Mouse (Mus musculus) ES-Bruce4 (cell line): ENCODE measurements around the gene Rpl27. TPM values are rescaled to one million over a fixed set of nuclear protein-coding genes. Genes with fewer than 3 reads are reported as not detected.
"Not testable (repeated sequence)": the region's sequence is repeated elsewhere in the genome, so short reads cannot be mapped to it uniquely, and the experiment has no call there.

Source experiments
- H3K27ac ChIP-seq: 2 replicates; pipeline ENCODE4 v1.5.1; 2012; ENCODE audit warnings: low read length, inconsistent platforms; ENCODE audit not compliant: insufficient read depth
- H3K27me3 ChIP-seq: 2 replicates; pipeline ENCODE4 v1.6.1; 2012; ENCODE audit warnings: mild to moderate bottlenecking, low read length, inconsistent platforms; ENCODE audit not compliant: control insufficient read depth, poor library complexity, insufficient read depth, severe bottlenecking
- H3K36me3 ChIP-seq: 2 replicates; pipeline ENCODE4 v1.6.1; 2012; ENCODE audit warnings: inconsistent platforms, mild to moderate bottlenecking, low read length, moderate library complexity; ENCODE audit not compliant: control insufficient read depth, poor library complexity, insufficient read depth, severe bottlenecking
- H3K4me1 ChIP-seq: one replicate; pipeline ENCODE4 v1.8.1; 2011; ENCODE audit warnings: low read length; ENCODE audit not compliant: control insufficient read depth, insufficient read depth
- H3K4me3 ChIP-seq: 2 replicates; pipeline ENCODE4 v1.5.1; 2011; ENCODE audit warnings: low read depth, mild to moderate bottlenecking, low read length
- H3K9ac ChIP-seq: 2 replicates; pipeline ENCODE4 v1.6.1; 2012; ENCODE audit warnings: low read depth, mild to moderate bottlenecking, inconsistent platforms; ENCODE audit not compliant: poor library complexity, severe bottlenecking
- H3K9me3 ChIP-seq: replicated peaks from 2 replicates; pipeline ENCODE4 v1.6.1; 2012; ENCODE audit warnings: mild to moderate bottlenecking, low read length, inconsistent platforms; ENCODE audit not compliant: control insufficient read depth, poor library complexity, insufficient read depth, severe bottlenecking
- CTCF ChIP-seq: IDR thresholded peaks from one replicate; pipeline ENCODE4 v1.8.1; 2011; ENCODE audit warnings: low read depth, low read length
- EP300 ChIP-seq: IDR thresholded peaks from 2 replicates; pipeline ENCODE4 v1.6.1; 2011; ENCODE audit warnings: low read depth, low read length; ENCODE audit not compliant: insufficient read depth
- POLR2A ChIP-seq: IDR thresholded peaks from one replicate; pipeline ENCODE4 v1.8.1; 2011; ENCODE audit warnings: low read length; ENCODE audit not compliant: insufficient read depth
- polyA plus RNA-seq: library from polyadenylated mRNA; stranded (reverse); fragments of >200 nt; gene quantifications from 2 replicates; pipeline ENCODE4 v1.2.4, GENCODE M21; 2011; ENCODE audit warnings: low read depth; ENCODE audit not compliant: missing spikeins, insufficient read depth, insufficient read length

The Rpl27 gene
- polyA plus RNA-seq, 1 experiment: 1,249 TPM

DNA sequence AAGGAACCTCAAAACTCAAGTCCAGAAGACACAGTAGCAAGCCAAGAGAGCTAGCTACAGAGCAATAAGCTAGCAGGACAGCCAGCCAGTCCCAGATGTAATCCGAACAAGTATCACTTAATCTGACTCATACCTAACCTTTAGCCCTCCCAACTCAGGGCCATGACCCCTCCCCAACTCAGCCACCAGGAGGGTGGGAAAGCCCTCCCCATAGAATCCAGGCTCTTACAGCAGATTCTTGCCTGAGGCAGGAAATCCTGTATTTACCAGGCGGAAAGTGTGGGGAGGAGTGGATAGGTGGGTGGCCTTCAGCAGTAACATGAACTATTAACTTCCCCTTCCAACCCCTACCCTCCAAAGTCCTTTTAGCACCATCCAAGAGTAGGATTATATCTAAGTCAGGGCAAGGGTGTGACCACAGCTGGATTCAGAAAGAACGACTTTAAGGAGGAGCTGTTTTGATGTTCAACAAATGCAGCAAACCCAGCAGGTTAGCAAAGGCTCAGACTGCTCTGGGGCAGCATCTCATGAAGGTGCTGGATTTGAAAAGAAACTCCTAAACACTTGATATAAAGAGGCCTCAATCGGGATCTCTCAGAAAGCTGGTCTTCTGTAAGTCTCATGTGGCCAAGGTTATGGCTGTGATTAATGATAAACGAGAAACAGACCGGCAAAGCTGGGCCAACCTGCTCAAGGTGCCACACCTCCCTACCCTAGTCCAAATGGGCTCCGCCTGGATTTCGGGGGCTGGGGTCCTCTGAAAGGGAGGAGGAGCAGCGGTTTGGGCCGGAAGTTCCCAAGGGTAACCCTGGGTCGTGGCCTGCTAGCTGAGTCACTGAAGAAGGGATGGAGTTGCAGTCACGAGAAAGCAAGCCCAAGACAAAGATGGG is 22.4 kb downstream of the Rpl27 start, which contains the start of gene Rnd2:
Gene Rnd2, plus strand, starts transcription at position 789 of the 890 bp plus-strand sequence.
- H3K36me3 ChIP-seq: peaks cover 11% of the 10 kb centered on the region; the same call in 1 of the 2 replicates
- TF ChIP-seq EP300: 0 out of 2 replicates have a peak, but pooled peaks have one; percentile 39
- no peak for TF ChIP-seq CTCF
- H3K4me1 ChIP-seq: peaks cover 9% of the 10 kb centered on the region
- H3K27me3 ChIP-seq: no peaks in the 10 kb centered on the region
- peak within 1 kb of the TSS; percentile 76 for H3K4me3 ChIP-seq
- H3K27ac ChIP-seq: peak within 1 kb of the TSS; percentile 82
- H3K9ac ChIP-seq: peak within 1 kb of the TSS; percentile 78
- H3K9me3 ChIP-seq: no peaks in the 10 kb centered on the region

DNA sequence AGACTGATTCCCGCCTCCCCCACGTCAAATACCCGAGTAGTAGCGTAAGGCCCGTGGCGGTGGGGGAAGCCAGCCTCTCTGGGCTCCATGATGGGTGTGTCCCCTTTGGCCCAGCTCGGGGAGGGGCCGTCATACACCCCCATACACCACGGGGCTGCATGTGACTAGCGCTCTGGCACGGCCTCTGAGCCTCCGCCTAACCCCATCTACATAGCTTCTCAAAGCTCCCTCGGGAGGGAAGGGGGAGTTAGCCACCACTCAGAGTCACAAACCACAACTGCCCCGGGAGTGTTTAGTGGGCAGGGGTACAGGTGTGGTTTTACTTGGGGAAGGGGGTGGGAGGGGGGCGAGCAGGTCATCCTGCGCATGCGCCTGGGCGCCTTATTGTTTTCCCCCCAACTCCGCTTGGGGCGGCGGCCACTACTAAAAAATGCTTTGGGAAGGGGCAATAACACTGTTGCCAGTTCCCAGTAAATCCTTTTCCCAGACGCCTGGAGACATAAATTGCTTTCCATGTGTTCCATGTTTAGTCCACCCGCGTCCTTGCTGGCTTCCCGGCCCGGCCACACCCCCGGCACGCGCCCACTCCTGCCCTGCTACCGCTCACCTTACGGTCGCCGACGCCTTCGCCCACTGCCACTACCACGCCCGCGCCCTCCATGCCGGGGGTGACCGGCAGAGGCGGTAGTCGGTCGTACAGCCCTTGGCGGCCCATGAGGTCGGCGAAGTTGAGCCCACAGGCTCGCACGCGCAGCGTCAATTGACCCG is 23.2 kb downstream of the Rpl27 start:
- no peaks in the 10 kb centered on the region for H3K9me3 ChIP-seq
- peaks cover 11% of the 10 kb centered on the region; the same call in 1 of the 2 replicates for H3K36me3 ChIP-seq
- H3K27ac ChIP-seq: peak overlapping the region; percentile 82
- peak overlapping the region; percentile 76 for H3K4me3 ChIP-seq
- no peaks in the 10 kb centered on the region for H3K27me3 ChIP-seq
- TF ChIP-seq POLR2A (no peak), EP300 (peak; percentile 55; the same call in 1 of the 2 replicates)
- H3K4me1 ChIP-seq: peaks cover 9% of the 10 kb centered on the region
- H3K9ac ChIP-seq: peak overlapping the region; percentile 78

DNA sequence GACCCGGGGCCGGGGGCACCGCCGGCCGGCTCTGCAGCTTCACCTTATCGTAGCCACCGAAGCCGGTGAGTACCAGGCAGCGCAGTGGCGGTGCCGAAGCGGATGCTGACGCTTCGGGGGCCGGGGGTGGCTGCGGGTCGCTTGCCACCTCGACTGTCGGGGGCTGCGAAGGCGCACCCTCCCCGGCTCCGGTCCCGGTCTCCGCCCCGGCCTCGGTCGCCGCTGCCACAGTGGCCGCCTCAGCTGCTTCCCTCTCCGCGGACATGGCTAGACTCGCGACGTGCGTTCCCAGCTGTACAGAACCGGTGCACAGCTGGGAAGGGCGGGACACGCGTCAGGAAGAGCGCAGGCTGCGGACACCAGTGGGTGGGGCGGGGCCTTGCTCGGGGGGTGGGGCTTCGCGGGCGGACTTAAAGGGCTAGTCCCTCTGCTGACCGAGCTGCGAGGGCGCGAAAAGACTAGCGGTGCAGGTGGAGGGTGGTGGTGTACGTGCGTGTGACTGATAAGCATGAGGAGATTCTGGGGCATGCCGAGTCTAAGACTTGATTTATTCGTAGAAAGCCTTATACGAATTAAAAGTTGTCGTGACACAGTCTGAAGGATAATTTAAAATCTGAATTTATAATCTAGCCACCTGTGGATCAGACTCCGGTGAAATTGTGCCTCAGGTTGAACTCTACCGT is 23.9 kb downstream of the Rpl27 start, which contains the start of gene Vat1:
Gene Vat1, minus strand, starts transcription at position 362 of the 683 bp plus-strand sequence.
- Histone ChIP-seq H3K4me3 (peak within 1 kb of the TSS; percentile 76), H3K27me3 (no peaks in the 10 kb centered on the region), H3K9ac (peak within 1 kb of the TSS; percentile 78), H3K4me1 (peaks cover 10% of the 10 kb centered on the region), H3K9me3 (no peaks in the 10 kb centered on the region), H3K27ac (peak within 1 kb of the TSS; percentile 82), H3K36me3 (peaks cover 11% of the 10 kb centered on the region; the same call in 1 of the 2 replicates)
- TF ChIP-seq EP300: no peak
- peak; percentile 12 for TF ChIP-seq POLR2A

DNA sequence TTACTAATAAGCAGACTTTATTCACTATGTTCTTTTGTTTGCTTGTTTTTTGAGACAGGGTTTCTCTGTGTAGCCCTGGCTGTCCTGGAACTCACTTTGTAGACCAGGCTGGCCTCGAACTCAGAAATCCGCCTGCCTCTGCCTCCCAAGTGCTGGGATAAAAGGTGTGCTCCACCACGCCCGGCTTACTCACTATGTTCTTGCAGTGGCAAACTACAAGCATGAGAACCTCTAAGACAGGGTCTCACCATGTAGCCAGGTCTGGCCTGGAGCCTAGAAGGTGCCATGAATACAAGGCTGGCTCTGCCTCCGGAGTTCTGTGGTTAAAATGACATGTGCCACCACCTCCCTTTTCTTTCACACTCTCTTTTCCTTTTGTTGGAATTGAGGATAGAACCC is 24.5 kb downstream of the Rpl27 start:
- not testable (repeated sequence) for H3K27me3 ChIP-seq
- H3K4me1 ChIP-seq: peaks cover 10% of the 10 kb centered on the region

DNA sequence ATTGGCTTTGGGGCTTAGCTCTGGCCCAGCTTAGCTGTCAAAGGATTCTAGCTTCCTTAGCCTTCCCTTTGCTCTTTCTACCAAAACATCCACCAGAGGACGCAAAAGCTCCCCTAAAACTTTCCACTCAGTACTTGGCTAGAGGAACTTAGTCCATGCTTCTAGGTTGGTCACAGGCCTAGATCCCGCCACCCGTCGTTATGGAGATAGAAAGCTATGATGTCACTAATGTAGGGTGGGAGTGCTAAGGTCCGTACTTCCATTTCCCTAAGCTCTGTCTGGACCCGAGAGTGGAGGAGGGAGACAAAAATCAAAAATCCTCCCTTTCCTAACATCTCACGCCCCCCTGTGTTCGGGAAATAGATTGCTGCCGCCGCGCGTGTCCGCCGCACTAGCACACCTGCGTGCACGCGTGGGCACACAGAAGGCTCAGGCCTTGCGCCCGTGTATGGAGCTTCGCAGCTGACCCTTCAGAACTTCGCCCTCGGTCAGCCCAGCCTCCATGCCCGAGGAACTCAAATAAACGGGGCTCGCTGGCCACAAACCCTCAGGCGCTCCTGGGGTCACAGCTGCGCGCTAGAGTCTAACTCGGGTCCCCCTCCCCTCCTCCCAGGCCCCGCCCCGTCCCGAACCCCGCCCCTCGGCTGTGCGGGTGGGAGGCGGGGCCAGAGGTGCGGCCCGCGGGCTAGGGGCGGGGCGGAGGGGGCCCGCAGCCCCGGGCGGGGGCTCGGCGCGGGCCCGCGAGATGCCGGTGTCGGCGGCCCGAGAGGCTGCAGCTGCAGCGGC is 25.6 kb downstream of the Rpl27 start:
- Histone ChIP-seq H3K9me3 (no peaks in the 10 kb centered on the region), H3K27me3 (no peaks in the 10 kb centered on the region), H3K4me1 (peaks cover 7% of the 10 kb centered on the region), H3K27ac (0 out of 2 replicates have a peak overlapping the region, but pooled peaks have one; percentile 6), H3K4me3 (peak overlapping the region; percentile 86), H3K9ac (peak overlapping the region; percentile 91), H3K36me3 (no peaks in the 10 kb centered on the region)
- TF ChIP-seq CTCF: peak; percentile 14
- TF ChIP-seq EP300: no peak
- peak; percentile 35 for TF ChIP-seq POLR2A

More for the DNA sequence above, 24.5 kb downstream of the Rpl27 start:
- not testable (repeated sequence) for H3K36me3 ChIP-seq, H3K4me3 ChIP-seq, H3K27ac ChIP-seq, H3K9me3 ChIP-seq
- H3K9ac ChIP-seq: peak overlapping the region; percentile 78; the same call in 1 of the 2 replicates
